Mouse (Mus musculus) embryonic facial prominence, embryonic 11.5 days (tissue): ENCODE measurements around the gene Ercc4. TPM values are rescaled to one million over a fixed set of nuclear protein-coding genes. Genes with fewer than 3 reads are reported as not detected.

Experiments
- ATAC-seq: fragments of 200-750 bp; cut with Nextera tagmentation; replicated peaks from 2 replicates; pipeline ENCODE4 v1.8.0; 2017; ENCODE audit warnings: low read depth; ENCODE audit not compliant: insufficient number of reproducible peaks, low FRiP score, low TSS enrichment
- DNase-seq: peaks from one replicate; pipeline ENCODE4 v3.0.0-alpha.2; 2015; ENCODE audit warnings: low spot score
- H3K27ac ChIP-seq: fragments of 300-500 bp; sonication (generic); replicated peaks from 2 replicates; pipeline ENCODE4 v1.5.1; 2014; ENCODE audit warnings: mild to moderate bottlenecking, low read depth, low read length, control low read depth
- H3K27me3 ChIP-seq: fragments of 300-500 bp; sonication (generic); 2 replicates; pipeline ENCODE4 v1.6.1; 2014; ENCODE audit warnings: mild to moderate bottlenecking, low read length, moderate library complexity, mixed read lengths; ENCODE audit not compliant: control insufficient read depth, insufficient read depth
- H3K36me3 ChIP-seq: fragments of 300-500 bp; sonication (generic); replicated peaks from 2 replicates; pipeline ENCODE4 v1.6.1; 2014; ENCODE audit warnings: low read depth, mild to moderate bottlenecking, low read length, moderate library complexity, mixed read lengths; ENCODE audit not compliant: control insufficient read depth, insufficient read depth
- H3K4me1 ChIP-seq: fragments of 300-500 bp; sonication (generic); 2 replicates; pipeline ENCODE4 v1.6.1; 2014; ENCODE audit warnings: low read length, mixed read lengths; ENCODE audit not compliant: control insufficient read depth, insufficient read depth
- H3K4me2 ChIP-seq: fragments of 300-500 bp; sonication (generic); 2 replicates; pipeline ENCODE4 v1.6.1; 2014; ENCODE audit warnings: low read depth, mild to moderate bottlenecking, control low read depth, low read length, moderate library complexity
- H3K4me3 ChIP-seq: fragments of 300-500 bp; sonication (generic); 2 replicates; pipeline ENCODE4 v1.5.1; 2014; ENCODE audit warnings: low read depth, low read length, control low read depth
- H3K9ac ChIP-seq: fragments of 300-500 bp; sonication (generic); replicated peaks from 2 replicates; pipeline ENCODE4 v1.6.1; 2014; ENCODE audit warnings: mild to moderate bottlenecking, control low read depth, low read length
- H3K9me3 ChIP-seq: fragments of 300-500 bp; sonication (generic); replicated peaks from 2 replicates; pipeline ENCODE4 v1.6.1; 2016; ENCODE audit warnings: mild to moderate bottlenecking, low read length, inconsistent platforms, mixed read lengths; ENCODE audit not compliant: control insufficient read depth
- WGBS: fragments of 180-500 bp; shearing (Covaris S2); extraction: QIAGEN DNeasy Blood & Tissue Kit; methylation state at CpG from one replicate; pipeline ENCODE4 v1.1.7; 2014; 5-methylcytosine and 5-hydroxymethylcytosine counted together
- polyA plus RNA-seq: library from polyadenylated mRNA; unstranded; fragments of >200 nt; fragmentation: Nextera tagmentation; extraction: Ambion mirVana; gene quantifications from 2 replicates; pipeline ENCODE4 v1.2.1, GENCODE M21; 2014

The Ercc4 gene
- polyA plus RNA-seq, 1 experiment from 2014 or later = 12.6 TPM

- no peak for DNase-seq
- Histone ChIP-seq H3K4me3 (no peak overlapping the region), H3K27me3 (no peaks in the 10 kb centered on the region), H3K9ac (no peak overlapping the region), H3K9me3 (no peaks in the 10 kb centered on the region), H3K27ac (no peak overlapping the region), H3K4me2 (no peak overlapping the region), H3K4me1 (peaks cover 3% of the 10 kb centered on the region; the same call in 1 of the 2 replicates), H3K36me3 (no peaks in the 10 kb centered on the region)
- 88% methylated on average over 5 of the region's 5 CpGs for WGBS
- ATAC-seq = no peak
Measured at GRCm38 (mm10) chr16:13194882-13195281, 85.4 kb downstream of the Ercc4 start.

GRCm38 (mm10) chr16:13196626-13197025, 87.1 kb downstream of the Ercc4 start:
- WGBS = 60% methylated on average over 5 of the region's 5 CpGs
- Histone ChIP-seq H3K27ac (no peak overlapping the region), H3K36me3 (no peaks in the 10 kb centered on the region), H3K9me3 (no peaks in the 10 kb centered on the region), H3K4me2 (no peak overlapping the region), H3K27me3 (no peaks in the 10 kb centered on the region), H3K4me3 (no peak overlapping the region), H3K4me1 (peaks cover 3% of the 10 kb centered on the region; the same call in 1 of the 2 replicates), H3K9ac (no peak overlapping the region)
- DNase-seq (no peak), ATAC-seq (no peak)

DNA sequence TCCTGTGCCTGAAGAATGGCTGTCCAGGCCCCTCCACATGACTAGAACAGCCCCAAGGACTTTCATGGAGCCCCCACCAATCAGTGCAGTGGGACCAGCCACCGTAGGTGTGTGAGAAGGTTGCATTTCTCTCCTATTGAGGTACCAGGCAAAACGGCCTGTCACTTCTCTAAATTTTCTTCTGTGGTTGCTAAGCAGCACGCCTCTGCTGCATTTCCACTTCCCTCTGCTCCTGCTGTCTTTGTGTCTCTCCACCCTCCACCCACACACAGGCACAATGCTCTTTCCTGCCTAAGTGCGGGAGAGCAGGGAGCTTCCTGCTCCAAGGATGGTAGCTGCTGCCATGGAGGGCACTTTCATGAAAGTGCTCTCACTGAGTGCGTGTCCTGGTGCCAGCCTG, 87.8 kb downstream of the Ercc4 start:
- no peak overlapping the region for H3K27ac ChIP-seq
- 67% methylated on average over 5 of the region's 5 CpGs for WGBS
- H3K9me3 ChIP-seq = no peaks in the 10 kb centered on the region
- peaks cover 3% of the 10 kb centered on the region; the same call in 1 of the 2 replicates for H3K4me1 ChIP-seq
- no peak overlapping the region for H3K4me3 ChIP-seq
- H3K9ac ChIP-seq = peak overlapping the region; percentile 6; the same call in 1 of the 2 replicates
- DNase-seq (no peak), ATAC-seq (no peak)
- H3K27me3 ChIP-seq = no peaks in the 10 kb centered on the region
- no peak overlapping the region for H3K4me2 ChIP-seq
- H3K36me3 ChIP-seq = no peaks in the 10 kb centered on the region

DNA sequence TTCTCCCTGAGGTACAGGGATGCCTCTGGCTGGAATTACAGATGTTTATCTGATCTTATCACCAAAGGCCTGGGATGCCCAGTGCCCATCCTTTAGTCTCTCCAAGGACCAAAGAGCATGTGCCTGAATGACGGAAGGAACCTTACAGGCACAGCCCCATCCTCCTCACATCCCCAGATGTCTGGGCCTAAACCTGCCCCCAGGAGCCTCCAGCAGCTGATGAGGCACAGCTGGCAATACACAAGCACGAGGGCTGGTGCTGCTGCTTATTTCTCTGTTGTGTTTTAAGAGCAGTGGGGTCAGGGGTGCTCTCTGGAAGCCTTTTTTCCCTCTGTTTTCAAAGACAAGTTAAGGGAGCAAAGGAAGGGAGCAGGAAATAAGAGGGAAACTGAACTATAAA, 89.7 kb downstream of the Ercc4 start:
- H3K9ac ChIP-seq = no peak overlapping the region; the same call in 1 of the 2 replicates
- H3K36me3 ChIP-seq = no peaks in the 10 kb centered on the region
- WGBS = 6% methylated on average over 2 of the region's 2 CpGs
- no peak overlapping the region for H3K27ac ChIP-seq
- no peaks in the 10 kb centered on the region for H3K27me3 ChIP-seq
- ATAC-seq (no peak), DNase-seq (peak; percentile 46)
- no peak overlapping the region for H3K4me2 ChIP-seq
- peaks cover 3% of the 10 kb centered on the region; the same call in 1 of the 2 replicates for H3K4me1 ChIP-seq
- H3K4me3 ChIP-seq = no peak overlapping the region
- no peaks in the 10 kb centered on the region for H3K9me3 ChIP-seq

Other genes with a start within 250 kb of the Ercc4 start
- 25.2 and 26.2 TPM in 2 replicates for gene Mrtfb, start 146.8 kb downstream of the Ercc4 start, polyA plus RNA-seq